Mouse (Mus musculus) liver, postnatal 0 days (tissue): ENCODE results near the gene Rhov.

Experiments
- CTCF ChIP-seq: sonication (generic); IDR thresholded peaks from 2 replicates; pipeline ENCODE4 v1.5.1; 2016; ENCODE audit warnings: antibody characterized with exemption, low read depth
- EP300 ChIP-seq: IDR thresholded peaks from 2 replicates; pipeline ENCODE4 v1.6.1; 2016; ENCODE audit warnings: antibody characterized with exemption, low read depth, mild to moderate bottlenecking

- TF ChIP-seq CTCF (no peak), EP300 (no peak)
These were observed 10.6 kb downstream of the Rhov start for GRCm38 (mm10) chr2:119260518-119260917.
